Mouse (Mus musculus): Measurements from ENCODE around the gene Ugt1a1. TPM values are rescaled to one million over a fixed set of nuclear protein-coding genes. Genes with fewer than 3 reads are reported as not detected.

Ugt1a1 gene
- polyA plus RNA-seq, 1 experiment from 2014 or later: not detected

- Histone ChIP-seq H3K4me2 (ENCODE audit: low read length) (no peak overlapping the region), H3K4me1 (replicated peaks; ENCODE audit: control insufficient read depth, insufficient read depth, low read length) (no peaks in the 10 kb centered on the region), H3K27me3 (replicated peaks; ENCODE audit: control insufficient read depth, insufficient read depth, low read length) (no peaks in the 10 kb centered on the region), H3K9me3 (ENCODE audit: control insufficient read depth, low read length) (peaks cover 87% of the 10 kb centered on the region), H3K36me3 (ENCODE audit: control insufficient read depth, insufficient read depth) (no peaks in the 10 kb centered on the region), H3K27ac (ENCODE audit: low read length) (no peak overlapping the region), H3K4me3 (replicated peaks; ENCODE audit: low read length) (no peak overlapping the region), H3K9ac (replicated peaks; ENCODE audit: low read depth, low read length) (no peak overlapping the region)
- 77% methylated on average over 5 of the region's 5 CpGs for WGBS
- ATAC-seq: no peak
Observed at GRCm38 (mm10) chr1:88237311-88237710, 25.6 kb downstream of the Ugt1a1 start.

GRCm38 (mm10) chr1:88238771-88239170 is 27.0 kb downstream of the Ugt1a1 start:
- no peak for ATAC-seq
- H3K9ac ChIP-seq (replicated peaks; ENCODE audit: low read depth, low read length): no peak overlapping the region
- H3K27me3 ChIP-seq (replicated peaks; ENCODE audit: control insufficient read depth, insufficient read depth, low read length): no peaks in the 10 kb centered on the region
- peaks cover 85% of the 10 kb centered on the region for H3K9me3 ChIP-seq (ENCODE audit: control insufficient read depth, low read length)
- no peak overlapping the region for H3K27ac ChIP-seq (ENCODE audit: low read length)
- H3K36me3 ChIP-seq (ENCODE audit: control insufficient read depth, insufficient read depth): no peaks in the 10 kb centered on the region
- WGBS: 80% methylated on average over 6 of the region's 6 CpGs
- no peaks in the 10 kb centered on the region for H3K4me1 ChIP-seq (replicated peaks; ENCODE audit: control insufficient read depth, insufficient read depth, low read length)
- H3K4me2 ChIP-seq (ENCODE audit: low read length): no peak overlapping the region
- H3K4me3 ChIP-seq (replicated peaks; ENCODE audit: low read length): no peak overlapping the region

GRCm38 (mm10) chr1:88240072-88240471 is 28.3 kb downstream of the Ugt1a1 start:
- Histone ChIP-seq H3K4me3 (replicated peaks; ENCODE audit: low read length) (no peak overlapping the region), H3K36me3 (ENCODE audit: control insufficient read depth, insufficient read depth) (no peaks in the 10 kb centered on the region), H3K9ac (replicated peaks; ENCODE audit: low read depth, low read length) (no peak overlapping the region), H3K4me1 (replicated peaks; ENCODE audit: control insufficient read depth, insufficient read depth, low read length) (no peaks in the 10 kb centered on the region), H3K4me2 (ENCODE audit: low read length) (no peak overlapping the region), H3K27me3 (replicated peaks; ENCODE audit: control insufficient read depth, insufficient read depth, low read length) (no peaks in the 10 kb centered on the region), H3K9me3 (ENCODE audit: control insufficient read depth, low read length) (peaks cover 86% of the 10 kb centered on the region), H3K27ac (ENCODE audit: low read length) (no peak overlapping the region)
- ATAC-seq: no peak
- 78% methylated on average over 5 of the region's 5 CpGs for WGBS

- H3K36me3 ChIP-seq (ENCODE audit: control insufficient read depth, insufficient read depth): no peaks in the 10 kb centered on the region
- H3K4me3 ChIP-seq (replicated peaks; ENCODE audit: low read length): no peak overlapping the region
- WGBS: 71% methylated on average over 4 of the region's 4 CpGs
- H3K27ac ChIP-seq (ENCODE audit: low read length): no peak overlapping the region
- H3K4me2 ChIP-seq (ENCODE audit: low read length): no peak overlapping the region
- no peaks in the 10 kb centered on the region for H3K27me3 ChIP-seq (replicated peaks; ENCODE audit: control insufficient read depth, insufficient read depth, low read length)
- no peak overlapping the region for H3K9ac ChIP-seq (replicated peaks; ENCODE audit: low read depth, low read length)
- no peak for ATAC-seq
- H3K4me1 ChIP-seq (replicated peaks; ENCODE audit: control insufficient read depth, insufficient read depth, low read length): no peaks in the 10 kb centered on the region
- peaks cover 86% of the 10 kb centered on the region for H3K9me3 ChIP-seq (ENCODE audit: control insufficient read depth, low read length)
Observed at GRCm38 (mm10) chr1:88240579-88240978, 28.8 kb downstream of the Ugt1a1 start.

- H3K36me3 ChIP-seq (ENCODE audit: control insufficient read depth, insufficient read depth): no peaks in the 10 kb centered on the region
- no peak for ATAC-seq
- no peak overlapping the region for H3K4me2 ChIP-seq (ENCODE audit: low read length)
Observed at GRCm38 (mm10) chr1:88243861-88244260, 32.1 kb downstream of the Ugt1a1 start.

GRCm38 (mm10) chr1:88245881-88246280 is 34.1 kb downstream of the Ugt1a1 start:
- no peak overlapping the region for H3K27ac ChIP-seq (ENCODE audit: low read length)
- no peaks in the 10 kb centered on the region for H3K36me3 ChIP-seq (ENCODE audit: control insufficient read depth, insufficient read depth)
- WGBS: 77% methylated on average over 6 of the region's 6 CpGs
- no peak overlapping the region for H3K4me2 ChIP-seq (ENCODE audit: low read length)
- H3K9ac ChIP-seq (replicated peaks; ENCODE audit: low read depth, low read length): no peak overlapping the region
- H3K4me3 ChIP-seq (replicated peaks; ENCODE audit: low read length): no peak overlapping the region
- no peak for ATAC-seq
- H3K4me1 ChIP-seq (replicated peaks; ENCODE audit: control insufficient read depth, insufficient read depth, low read length): no peaks in the 10 kb centered on the region
- no peaks in the 10 kb centered on the region for H3K27me3 ChIP-seq (replicated peaks; ENCODE audit: control insufficient read depth, insufficient read depth, low read length)
- H3K9me3 ChIP-seq (ENCODE audit: control insufficient read depth, low read length): peaks cover 90% of the 10 kb centered on the region

More at GRCm38 (mm10) chr1:88243861-88244260, 32.1 kb downstream of the Ugt1a1 start:
- Histone ChIP-seq H3K27ac (ENCODE audit: low read length) (no peak overlapping the region), H3K4me3 (replicated peaks; ENCODE audit: low read length) (no peak overlapping the region), H3K27me3 (replicated peaks; ENCODE audit: control insufficient read depth, insufficient read depth, low read length) (no peaks in the 10 kb centered on the region), H3K9ac (replicated peaks; ENCODE audit: low read depth, low read length) (no peak overlapping the region), H3K9me3 (ENCODE audit: control insufficient read depth, low read length) (peaks cover 90% of the 10 kb centered on the region), H3K4me1 (replicated peaks; ENCODE audit: control insufficient read depth, insufficient read depth, low read length) (no peaks in the 10 kb centered on the region)
- 67% methylated on average over 5 of the region's 5 CpGs for WGBS

- ATAC-seq: no peak
- Histone ChIP-seq H3K9ac (replicated peaks; ENCODE audit: low read depth, low read length) (no peak overlapping the region), H3K4me3 (replicated peaks; ENCODE audit: low read length) (no peak overlapping the region), H3K9me3 (ENCODE audit: control insufficient read depth, low read length) (peaks cover 90% of the 10 kb centered on the region), H3K27ac (ENCODE audit: low read length) (no peak overlapping the region), H3K27me3 (replicated peaks; ENCODE audit: control insufficient read depth, insufficient read depth, low read length) (no peaks in the 10 kb centered on the region), H3K4me2 (ENCODE audit: low read length) (no peak overlapping the region), H3K4me1 (replicated peaks; ENCODE audit: control insufficient read depth, insufficient read depth, low read length) (no peaks in the 10 kb centered on the region), H3K36me3 (ENCODE audit: control insufficient read depth, insufficient read depth) (no peaks in the 10 kb centered on the region)
- 46% methylated on average over 6 of the region's 6 CpGs for WGBS
Observed at GRCm38 (mm10) chr1:88246386-88246785, 34.6 kb downstream of the Ugt1a1 start.

GRCm38 (mm10) chr1:88247660-88248059 is 35.9 kb downstream of the Ugt1a1 start:
- WGBS: 49% methylated on average over 2 of the region's 2 CpGs
- H3K27ac ChIP-seq (ENCODE audit: low read length): no peak overlapping the region
- H3K4me3 ChIP-seq (replicated peaks; ENCODE audit: low read length): no peak overlapping the region
- no peaks in the 10 kb centered on the region for H3K27me3 ChIP-seq (replicated peaks; ENCODE audit: control insufficient read depth, insufficient read depth, low read length)
- H3K4me1 ChIP-seq (replicated peaks; ENCODE audit: control insufficient read depth, insufficient read depth, low read length): no peaks in the 10 kb centered on the region
- no peak overlapping the region for H3K4me2 ChIP-seq (ENCODE audit: low read length)
- ATAC-seq: no peak
- H3K36me3 ChIP-seq (ENCODE audit: control insufficient read depth, insufficient read depth): no peaks in the 10 kb centered on the region
- H3K9ac ChIP-seq (replicated peaks; ENCODE audit: low read depth, low read length): no peak overlapping the region
- peaks cover 92% of the 10 kb centered on the region for H3K9me3 ChIP-seq (ENCODE audit: control insufficient read depth, low read length)

GRCm38 (mm10) chr1:88248658-88249057 is 36.9 kb downstream of the Ugt1a1 start:
- Histone ChIP-seq H3K27me3 (replicated peaks; ENCODE audit: control insufficient read depth, insufficient read depth, low read length) (no peaks in the 10 kb centered on the region), H3K4me1 (replicated peaks; ENCODE audit: control insufficient read depth, insufficient read depth, low read length) (no peaks in the 10 kb centered on the region), H3K9me3 (ENCODE audit: control insufficient read depth, low read length) (peaks cover 92% of the 10 kb centered on the region), H3K36me3 (ENCODE audit: control insufficient read depth, insufficient read depth) (no peaks in the 10 kb centered on the region), H3K27ac (ENCODE audit: low read length) (no peak overlapping the region), H3K9ac (replicated peaks; ENCODE audit: low read depth, low read length) (no peak overlapping the region), H3K4me3 (replicated peaks; ENCODE audit: low read length) (no peak overlapping the region), H3K4me2 (ENCODE audit: low read length) (no peak overlapping the region)
- WGBS: 70% methylated on average over 4 of the region's 4 CpGs
- ATAC-seq: peak; percentile 18; the same call in 1 of the 2 replicates

GRCm38 (mm10) chr1:88249596-88249995 is 37.8 kb downstream of the Ugt1a1 start:
- Histone ChIP-seq H3K9me3 (ENCODE audit: control insufficient read depth, low read length) (peaks cover 89% of the 10 kb centered on the region), H3K4me2 (ENCODE audit: low read length) (no peak overlapping the region), H3K9ac (replicated peaks; ENCODE audit: low read depth, low read length) (no peak overlapping the region), H3K4me3 (replicated peaks; ENCODE audit: low read length) (no peak overlapping the region), H3K4me1 (replicated peaks; ENCODE audit: control insufficient read depth, insufficient read depth, low read length) (no peaks in the 10 kb centered on the region), H3K36me3 (ENCODE audit: control insufficient read depth, insufficient read depth) (no peaks in the 10 kb centered on the region), H3K27me3 (replicated peaks; ENCODE audit: control insufficient read depth, insufficient read depth, low read length) (no peaks in the 10 kb centered on the region), H3K27ac (ENCODE audit: low read length) (no peak overlapping the region)
- no peak for ATAC-seq
- WGBS: 80% methylated on average over 7 of the region's 7 CpGs
